Mouse (Mus musculus): Measurements from ENCODE around the gene Slc29a1.
"Not testable (repeated sequence)": the region's sequence is repeated elsewhere in the genome, so short reads cannot be mapped to it uniquely, and the experiment has no call there.

Slc29a1 gene

DNA sequence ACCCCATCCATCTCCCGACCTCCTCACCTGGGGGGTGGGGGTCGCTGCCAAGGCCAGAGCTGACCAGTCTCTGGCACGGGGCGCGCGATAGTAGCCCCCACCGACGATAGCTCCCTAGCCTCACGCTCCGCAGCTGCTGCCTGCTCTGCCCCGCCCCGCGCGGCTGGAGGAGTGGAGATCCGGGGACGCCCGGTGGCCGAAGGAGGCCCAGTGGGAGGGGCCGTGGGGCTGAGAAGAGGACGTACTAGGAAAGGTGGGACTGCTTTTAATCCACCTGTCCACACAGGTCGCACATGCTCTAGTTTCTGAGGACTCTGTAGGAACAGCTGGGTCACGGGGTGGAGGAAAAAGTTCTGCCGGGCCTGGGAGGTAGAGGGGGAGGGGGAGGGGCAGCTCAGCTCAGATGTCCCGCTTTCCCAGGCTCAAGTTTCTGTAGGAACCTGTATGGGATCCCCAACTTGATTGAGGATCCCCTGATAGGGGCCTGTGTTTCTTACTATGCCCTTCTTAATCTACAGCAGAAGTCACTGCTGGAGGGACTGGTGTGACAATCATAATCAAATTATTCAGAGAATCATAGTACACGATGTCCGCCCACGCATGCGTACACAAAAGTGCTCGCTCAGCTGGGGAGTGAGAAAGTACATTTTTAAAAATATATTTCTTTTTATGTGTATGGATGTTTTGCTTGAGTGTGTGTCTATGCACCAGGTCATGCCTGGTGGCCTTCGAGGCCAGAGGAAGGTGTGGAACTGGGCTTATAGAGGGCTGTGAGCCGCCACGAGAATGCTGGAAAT is at the start of gene Slc29a1:
TSS of gene Slc29a1 (minus strand) at position 161 of the 797 bp plus-strand sequence.
- no peak for DNase-seq (ENCODE audit: low read depth, low spot score)

DNA sequence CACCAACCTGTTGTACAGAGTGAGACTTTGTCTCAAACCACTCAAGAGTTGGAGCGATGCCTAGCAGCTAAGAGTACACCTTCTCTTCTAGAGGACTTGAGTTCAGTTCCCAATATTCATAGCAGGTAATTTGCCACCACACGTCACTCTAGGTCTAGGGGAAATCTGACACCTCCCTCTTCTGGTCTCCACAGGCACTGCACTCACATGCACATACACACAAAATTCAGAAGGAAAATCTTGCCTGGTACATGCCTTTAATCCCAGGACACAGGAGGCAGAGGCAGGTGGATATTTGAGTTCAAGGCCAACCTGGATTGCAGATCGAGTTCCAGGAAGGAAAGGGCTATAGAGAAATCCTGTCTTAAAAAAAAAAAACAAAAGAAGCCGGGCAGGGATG is 44.8 kb upstream of the Slc29a1 start:
- DNase-seq (ENCODE audit: low read depth, low spot score), result no peak

DNA sequence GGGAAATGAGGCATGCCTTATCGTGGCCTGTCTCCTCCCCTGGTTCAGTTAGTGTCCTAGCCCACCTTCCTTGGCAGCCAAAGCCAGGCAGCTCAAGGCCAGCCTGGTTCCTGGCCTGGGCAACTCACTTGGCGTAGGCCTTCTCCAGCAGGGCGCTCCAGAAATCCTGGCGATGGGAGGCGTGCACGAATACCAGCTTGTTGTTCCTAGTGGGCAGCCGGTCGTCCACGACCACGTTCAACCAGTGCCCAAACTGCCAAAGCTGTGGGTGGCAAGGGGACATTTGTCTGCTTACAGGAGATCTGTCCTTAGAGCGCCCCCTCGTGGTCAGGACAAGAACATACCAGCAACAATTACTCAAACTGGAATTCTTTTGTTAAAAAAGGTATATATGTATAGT is 43.3 kb upstream of the Slc29a1 start:
- peak; percentile 29 for DNase-seq (ENCODE audit: low read depth, low spot score)

DNA sequence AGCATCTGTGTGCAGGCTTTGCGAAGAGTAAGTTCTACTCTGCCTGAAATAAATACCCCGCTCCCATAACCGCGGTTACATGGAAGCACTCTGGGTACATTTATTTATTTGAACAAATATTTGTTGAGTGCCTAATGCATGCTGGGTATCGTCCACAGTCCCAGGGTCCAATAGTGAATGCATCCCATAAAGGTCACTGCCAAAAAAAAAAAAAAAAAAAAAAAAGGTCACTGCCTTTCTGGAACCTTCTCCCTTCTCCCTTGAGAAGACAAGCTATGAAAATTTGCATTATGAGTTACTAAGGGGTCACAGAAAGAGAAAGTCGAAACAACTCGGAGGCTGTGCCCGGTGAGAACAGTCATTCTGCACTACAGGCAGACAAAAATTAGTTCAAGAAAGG is 42.6 kb upstream of the Slc29a1 start:
- no peak for DNase-seq (ENCODE audit: low read depth, low spot score)

DNA sequence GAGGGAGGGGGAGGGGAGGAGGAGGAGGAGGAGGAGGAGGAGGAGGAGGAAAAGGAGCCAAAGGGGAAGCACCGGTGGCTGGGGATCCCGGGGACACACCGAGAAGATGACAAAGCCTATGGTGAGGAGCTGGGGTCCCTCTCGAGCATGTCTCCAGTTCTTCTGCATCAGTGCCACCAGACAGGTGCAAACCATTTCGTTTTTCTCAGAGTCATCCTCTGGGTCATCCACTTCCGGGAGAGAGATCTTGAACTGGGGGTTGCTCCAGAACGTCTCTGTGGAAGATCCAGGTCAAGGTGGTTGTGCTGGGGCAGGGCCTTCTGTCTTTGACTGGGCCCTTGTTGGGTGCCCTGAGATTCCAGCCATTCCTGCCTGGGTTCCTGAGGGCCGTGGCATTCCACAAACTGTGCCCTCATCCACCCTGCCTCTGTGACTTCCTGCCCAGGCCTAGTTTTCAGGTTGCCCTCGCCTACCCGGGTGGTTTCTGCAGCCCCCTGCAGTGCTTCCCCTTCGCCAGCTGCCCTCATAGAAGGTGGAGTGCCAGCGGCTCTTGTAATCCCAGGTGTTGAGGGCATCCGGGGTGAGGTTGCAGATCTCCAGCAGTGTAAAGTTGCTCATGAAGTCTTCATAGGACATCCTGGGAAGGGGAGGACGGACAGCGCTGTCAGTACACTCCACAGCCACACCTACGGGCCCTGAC is 39.3 kb upstream of the Slc29a1 start:
- DNase-seq (ENCODE audit: low read depth, low spot score), result no peak

DNA sequence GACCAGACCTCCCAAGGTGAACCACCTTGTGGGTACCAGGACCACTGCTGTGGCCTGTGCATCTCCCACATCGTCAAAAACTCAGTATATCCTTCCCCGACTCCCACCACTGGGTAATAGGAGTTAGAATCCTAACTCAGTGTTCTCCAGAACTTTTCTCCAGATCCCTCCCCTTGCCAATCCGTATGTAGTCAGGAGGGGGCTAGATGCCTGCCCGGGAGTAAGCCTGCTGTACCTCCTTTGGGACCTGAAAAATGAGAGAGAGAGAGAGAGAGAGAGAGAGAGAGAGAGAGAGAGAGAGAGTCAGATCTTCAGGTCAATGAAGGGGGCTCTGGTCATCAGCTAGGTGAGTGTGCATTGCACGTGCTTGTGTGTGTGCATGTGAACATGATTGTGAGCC is 34.6 kb upstream of the Slc29a1 start:
- no peak for DNase-seq (ENCODE audit: low read depth, low spot score)

DNA sequence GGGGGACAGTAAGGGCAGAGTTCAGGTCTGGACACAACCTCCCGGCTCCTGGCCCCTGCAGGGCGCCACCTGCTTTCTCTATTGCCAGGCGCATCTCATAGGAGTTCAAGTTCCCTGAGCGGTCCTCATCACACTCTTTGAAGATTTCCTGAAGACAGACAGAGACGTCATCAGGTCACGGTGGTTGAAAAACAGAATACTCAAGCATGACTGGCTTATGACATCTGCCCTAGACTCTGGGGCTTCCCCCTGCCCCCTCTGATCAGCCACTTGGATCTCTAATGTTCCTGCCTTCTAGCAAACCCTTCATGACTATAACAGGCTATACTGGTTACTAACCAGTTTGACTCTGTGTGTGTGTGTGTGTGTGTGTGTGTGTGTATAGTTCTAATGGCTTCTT is 32.5 kb upstream of the Slc29a1 start:
- DNase-seq (ENCODE audit: low read depth, low spot score), result no peak

DNA sequence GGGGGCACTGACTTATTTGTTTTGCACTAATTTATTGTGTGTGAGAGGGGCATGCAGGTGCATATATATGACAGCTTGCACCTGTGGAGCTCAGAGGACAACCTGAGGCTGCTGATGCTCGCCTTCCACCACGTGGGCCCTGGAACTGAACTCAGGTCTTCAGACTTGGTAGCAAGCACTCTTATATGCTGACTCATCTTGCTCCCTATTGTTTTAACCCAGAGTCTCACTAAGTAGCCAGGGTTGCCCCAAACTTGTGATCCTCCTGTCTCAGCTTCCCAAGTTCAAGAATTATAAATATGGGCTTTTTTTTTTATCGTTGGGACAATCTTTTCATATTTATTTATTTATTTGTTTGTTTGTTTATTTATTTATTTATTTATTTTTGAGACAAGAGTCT is 31.6 kb upstream of the Slc29a1 start:
- DNase-seq (ENCODE audit: low read depth, low spot score), result no peak

DNA sequence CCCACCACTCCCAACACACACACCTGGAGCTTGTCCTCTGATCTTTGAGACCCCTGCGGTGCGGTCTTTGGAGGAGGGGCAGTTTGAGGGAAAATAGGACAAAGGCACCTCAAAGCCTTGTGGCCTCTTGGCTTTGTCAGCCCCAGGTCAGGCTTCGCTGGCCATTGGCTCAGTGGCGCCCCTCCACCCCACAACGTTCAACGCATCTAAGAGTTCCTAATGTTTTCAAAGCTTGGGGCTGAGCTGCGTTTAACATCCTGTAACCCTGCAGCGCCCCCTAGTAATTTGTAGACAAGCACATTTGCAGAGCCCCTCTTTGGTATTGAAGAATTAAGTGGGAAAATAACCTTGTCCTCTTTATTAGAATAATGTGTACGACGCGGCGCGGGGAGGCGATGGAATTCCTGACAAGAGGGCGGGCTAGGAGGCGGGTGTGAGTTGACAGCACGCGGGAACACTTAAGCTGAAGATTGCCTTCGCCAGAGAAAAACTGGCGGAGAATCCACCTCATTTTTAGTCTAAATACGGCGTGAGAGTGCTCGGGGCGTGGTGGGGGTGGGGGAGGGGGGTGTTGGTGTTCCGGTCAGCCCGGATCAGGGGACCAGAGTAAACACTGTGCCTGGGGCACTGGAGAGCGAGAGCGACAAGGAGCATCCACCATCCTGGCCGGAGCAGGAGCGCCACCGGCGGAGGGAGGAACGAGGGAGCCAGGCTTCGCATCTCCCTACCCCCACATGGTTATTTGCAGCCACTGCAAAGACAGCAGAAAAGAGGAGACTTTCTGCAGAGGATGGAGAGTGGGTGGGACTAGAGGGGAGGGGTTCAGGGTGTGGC is 30.7 kb upstream of the Slc29a1 start:
- peak; percentile 72 for DNase-seq (ENCODE audit: low read depth, low spot score)

DNA sequence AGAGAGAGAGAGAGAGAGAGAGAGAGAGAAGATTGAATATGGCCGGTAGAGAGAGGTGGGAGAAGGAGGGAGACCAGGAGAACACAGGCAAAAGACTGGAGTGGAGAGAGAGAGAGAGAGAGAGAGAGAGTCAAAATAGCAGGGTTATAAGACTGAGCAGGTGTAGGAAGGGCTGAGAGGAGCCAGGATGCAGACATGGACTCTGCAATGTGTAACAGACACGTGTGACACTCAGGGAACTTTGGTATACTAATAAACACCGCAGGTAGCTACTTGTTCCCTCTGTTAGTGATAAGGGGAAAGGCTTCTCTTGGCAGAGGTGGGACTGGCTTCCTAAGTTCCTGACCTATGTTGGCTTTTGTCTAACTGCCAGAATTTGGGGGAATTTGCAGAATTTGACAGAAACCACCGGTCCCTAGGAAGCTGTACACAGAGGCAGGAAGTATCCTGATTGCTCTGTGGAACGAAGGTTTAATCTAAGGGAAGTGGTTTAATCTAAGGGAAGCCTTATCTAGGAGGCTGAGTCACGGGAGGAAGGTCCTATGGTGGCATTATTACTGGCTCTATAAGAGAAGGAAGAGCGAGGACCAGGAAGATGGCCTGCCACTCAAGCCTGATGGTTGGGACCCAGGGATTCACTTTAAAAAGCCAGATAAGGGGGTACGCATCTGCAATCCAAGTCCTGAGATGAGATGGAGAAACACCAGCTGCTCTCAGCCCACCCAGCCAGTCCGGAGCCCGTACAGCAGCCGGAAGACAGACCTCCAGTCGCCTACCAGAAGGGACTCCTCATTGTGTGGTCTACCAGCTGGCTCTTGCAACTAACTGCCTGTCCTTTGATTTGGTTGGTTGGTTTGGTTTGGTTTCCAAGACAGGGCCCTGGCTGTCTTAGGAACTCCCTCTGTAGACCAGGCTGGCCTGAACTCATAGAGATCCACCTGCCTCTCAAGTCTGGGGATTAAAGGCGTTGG is 29.8 kb upstream of the Slc29a1 start:
- no peak for DNase-seq (ENCODE audit: low read depth, low spot score)

DNA sequence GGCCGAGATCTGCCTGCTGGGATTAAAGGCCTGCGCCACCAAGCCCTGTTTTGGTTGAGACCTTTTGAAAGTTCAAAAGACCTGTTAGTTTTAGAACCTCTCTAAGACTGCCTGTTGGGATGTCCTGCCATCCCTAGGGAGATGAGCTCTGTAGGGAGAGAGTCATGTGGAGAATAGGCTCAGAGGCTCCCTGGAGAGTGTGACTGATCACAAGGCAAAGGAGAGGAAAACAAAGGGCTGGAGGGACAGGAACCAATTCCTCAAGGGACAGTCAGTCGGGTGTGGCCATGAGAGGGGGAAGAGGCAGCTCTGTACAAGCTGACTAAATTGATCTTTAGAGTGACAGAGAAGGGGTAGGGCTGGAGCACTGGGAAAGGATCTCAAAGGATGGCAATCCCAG is 28.8 kb upstream of the Slc29a1 start:
- DNase-seq (ENCODE audit: low read depth, low spot score), result no peak

DNA sequence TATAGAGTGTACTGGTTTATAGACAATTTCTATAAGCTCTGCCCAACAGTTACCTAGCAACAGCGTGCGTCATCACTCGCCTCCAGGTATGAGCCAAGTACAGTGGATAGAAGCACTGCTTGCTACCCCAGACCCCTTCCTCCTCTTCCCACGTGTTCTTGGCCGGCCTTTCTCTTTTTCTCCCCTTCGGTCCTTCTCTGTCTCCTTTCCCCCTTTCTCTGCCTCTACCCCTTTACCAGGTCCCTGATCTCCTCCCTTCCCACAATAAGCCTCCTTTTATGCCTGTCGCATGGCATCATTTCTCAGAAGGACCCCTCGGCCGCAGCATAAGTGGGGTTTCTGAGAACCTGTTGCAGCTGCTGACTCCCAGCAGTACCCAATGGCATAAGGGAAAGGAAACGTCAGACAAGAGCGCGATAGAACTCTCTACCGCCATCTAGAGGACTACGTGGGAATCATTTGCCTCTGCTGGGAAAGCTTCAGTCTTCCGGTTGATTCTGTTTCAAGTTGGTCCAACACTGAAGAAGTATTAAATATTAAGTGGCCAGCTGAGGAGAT is 27.2 kb upstream of the Slc29a1 start:
- peak; percentile 52 for DNase-seq (ENCODE audit: low read depth, low spot score)

DNA sequence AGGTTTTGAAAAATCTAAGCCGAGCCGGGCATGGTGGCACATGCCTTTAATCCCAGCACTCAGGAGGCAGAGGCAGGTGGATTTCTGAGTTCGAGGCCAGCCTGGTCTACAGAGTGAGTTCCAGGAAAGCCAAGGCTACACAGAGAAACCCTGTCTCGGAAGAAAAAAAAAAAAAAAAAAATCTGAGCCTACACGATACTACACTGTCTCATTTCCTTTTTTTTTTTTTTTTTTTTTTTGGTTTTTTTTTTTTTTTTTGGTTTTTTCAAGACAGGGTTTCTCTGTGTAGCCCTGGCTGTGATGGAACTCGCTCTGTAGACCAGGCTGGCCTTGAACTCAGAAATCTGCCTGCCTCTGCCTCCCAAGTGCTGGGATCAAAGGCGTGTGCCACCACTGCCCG is 24.0 kb upstream of the Slc29a1 start:
- DNase-seq (ENCODE audit: low read depth, low spot score), result not testable (repeated sequence)

DNA sequence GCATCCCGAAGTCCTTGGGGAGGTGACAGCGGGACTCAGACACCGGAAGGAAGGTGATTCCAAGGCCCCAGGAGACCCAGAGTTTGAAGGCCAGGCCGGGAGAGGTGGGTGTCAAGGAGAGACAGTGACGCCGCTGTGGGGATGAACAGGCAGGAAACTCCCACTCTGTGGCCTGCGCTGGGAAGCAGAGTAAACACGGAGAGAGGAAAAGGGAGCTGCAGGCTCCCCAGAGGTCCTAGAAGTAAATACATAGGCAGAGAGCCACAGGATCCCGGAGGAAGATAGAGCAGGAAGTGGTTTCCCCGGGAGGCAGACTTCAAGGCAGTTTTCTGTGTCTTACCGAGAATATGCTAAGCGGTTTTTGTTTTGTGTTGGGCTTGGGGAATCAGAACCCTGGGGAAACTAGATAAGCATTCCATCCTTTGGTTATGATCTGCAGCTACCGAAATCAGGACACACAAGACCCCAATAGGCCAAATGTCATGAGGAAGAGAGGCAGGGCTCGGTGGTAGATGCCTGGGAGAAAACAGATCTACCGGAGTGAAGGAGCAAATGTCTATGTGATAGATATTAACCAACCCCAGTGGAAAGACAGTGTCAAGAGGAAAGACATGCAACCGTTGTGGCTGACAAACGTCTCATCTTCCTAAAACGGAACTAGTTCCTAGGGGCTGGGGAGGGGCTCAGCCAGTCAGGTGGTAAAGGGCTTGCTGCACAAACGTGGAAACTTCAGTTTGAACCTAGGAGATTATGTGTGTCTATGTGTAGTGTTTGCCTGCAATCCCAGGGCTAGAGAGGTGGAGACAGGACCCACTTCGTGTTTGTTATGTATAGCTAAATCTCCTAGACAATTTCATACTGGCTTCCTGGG is 20.2 kb upstream of the Slc29a1 start:
- no peak for DNase-seq (ENCODE audit: low read depth, low spot score)

DNA sequence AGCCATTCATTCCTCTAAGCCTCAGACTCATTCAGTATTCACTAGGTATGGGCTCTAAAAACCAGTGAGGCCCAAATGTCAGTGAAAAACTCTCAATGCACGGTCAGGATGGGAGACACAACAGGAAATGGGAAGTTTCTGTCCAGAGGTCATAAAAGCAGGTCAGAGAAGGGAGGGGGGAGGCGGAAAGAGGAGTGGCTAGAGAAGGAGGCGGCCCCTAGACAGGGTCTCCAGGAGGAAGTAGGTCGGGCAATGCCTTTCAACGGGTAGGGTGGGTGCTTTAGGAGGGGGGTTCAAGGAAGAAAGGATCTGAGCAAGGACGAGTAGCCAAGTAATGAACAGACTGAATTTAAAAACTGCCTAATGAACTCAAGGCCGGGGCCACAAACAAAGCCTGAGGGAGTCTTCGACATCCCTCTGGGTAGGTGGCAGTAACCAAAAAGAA is 19.6 kb upstream of the Slc29a1 start:
- no peak for DNase-seq (ENCODE audit: low read depth, low spot score)

DNA sequence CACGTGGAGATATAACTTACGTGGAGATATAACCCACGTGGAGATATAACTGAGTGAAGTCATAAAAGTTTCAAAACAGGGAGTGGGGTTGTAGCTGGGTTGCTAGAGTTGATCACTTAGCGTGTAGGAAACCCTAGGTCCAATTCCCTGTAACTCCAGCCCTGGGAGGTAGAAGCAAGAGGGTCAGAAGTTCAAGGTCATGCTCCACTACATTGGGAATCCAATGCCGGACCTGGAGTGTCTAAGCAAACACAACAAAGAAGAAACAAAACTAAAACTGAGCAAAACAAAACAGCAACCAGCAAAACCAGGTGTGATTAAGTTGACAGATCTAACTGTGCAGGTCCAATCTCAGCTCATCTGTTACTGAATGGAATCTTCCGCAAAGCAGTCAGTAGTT is 18.2 kb upstream of the Slc29a1 start:
- no peak for DNase-seq (ENCODE audit: low read depth, low spot score)

DNA sequence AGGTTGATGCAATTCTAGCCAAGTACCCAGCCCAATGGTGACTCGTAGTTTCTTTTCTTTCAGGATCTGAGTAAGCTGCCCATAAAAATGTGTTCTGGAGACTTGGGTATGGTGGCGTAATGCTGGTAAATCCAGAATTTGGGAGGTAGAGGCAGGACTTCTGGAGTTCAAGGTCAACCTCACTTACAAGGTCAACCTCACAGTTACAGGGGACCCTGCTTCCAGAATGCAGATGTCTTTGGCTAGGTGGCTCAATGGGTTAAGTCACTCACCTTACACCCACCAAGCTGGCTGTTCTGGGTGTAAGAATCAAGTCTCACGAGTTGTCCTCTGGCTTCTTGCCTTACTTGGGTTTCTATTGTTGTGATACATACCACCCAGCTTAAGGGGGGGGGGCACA is 17.3 kb upstream of the Slc29a1 start:
- no peak for DNase-seq (ENCODE audit: low read depth, low spot score)

DNA sequence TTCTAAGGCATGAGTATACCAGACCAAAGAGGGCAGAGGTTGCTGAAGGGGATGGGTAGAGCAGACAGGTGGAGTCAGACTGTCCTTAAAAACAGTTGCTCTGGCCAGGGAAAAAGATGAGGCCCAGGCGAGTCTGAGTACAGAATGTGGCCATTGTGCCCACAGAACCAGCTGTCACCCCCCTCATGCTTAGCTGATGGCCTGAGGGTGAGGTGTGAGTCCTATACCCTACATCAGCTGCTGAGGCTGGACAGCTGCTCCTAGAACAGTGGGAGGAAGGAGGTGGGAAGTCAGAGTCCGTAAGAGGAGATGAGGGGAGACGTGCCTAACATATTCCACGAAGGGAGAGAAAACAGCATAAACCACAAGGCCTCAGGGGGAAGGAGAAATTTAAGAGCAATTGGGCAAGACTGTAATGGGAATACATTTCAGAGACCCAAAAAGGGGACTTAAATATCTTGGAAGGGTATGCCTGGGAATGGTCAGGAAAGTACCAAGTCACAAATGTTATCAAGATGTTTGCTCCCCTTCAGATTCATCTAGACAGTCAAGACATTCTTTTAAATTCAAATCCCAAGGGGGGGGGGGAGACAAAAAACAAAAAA is 16.7 kb upstream of the Slc29a1 start:
- no peak for DNase-seq (ENCODE audit: low read depth, low spot score)

DNA sequence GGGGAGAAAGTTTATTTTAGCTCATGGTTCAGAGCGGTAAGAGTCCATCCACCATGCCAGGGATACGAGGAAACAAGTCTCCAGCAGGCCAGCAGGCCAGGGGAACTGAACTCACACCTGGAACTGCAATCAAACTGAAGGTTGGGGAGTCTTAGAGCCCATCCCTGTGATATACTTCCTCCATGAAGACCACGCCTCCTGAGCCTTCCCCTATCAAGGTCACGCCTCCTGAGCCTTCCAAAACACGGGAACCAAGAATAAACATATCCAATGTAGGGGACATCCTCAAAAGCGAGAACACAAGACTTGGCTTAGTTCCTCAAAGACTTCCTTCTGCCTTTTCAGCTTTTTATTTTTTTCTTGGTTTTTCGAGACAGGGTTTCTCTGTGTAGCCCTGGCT is 13.5 kb upstream of the Slc29a1 start:
- DNase-seq (ENCODE audit: low read depth, low spot score), result no peak
